Mouse (Mus musculus) midbrain, embryonic 13.5 days (tissue): ENCODE measurements around the gene Ctsd. TPM values are rescaled to one million over a fixed set of nuclear protein-coding genes. Genes with fewer than 3 reads are reported as not detected.

Source experiments
- ATAC-seq: fragments of 200-750 bp; cut with Nextera tagmentation; 2 replicates; pipeline ENCODE4 v1.8.0; 2017; ENCODE audit warnings: mild to moderate bottlenecking, moderate TSS enrichment, moderate library complexity
- H3K27ac ChIP-seq: fragments of 300-500 bp; sonication (generic); 2 replicates; pipeline ENCODE4 v1.5.1; 2015; ENCODE audit warnings: inconsistent platforms, mild to moderate bottlenecking, moderate library complexity
- H3K27me3 ChIP-seq: fragments of 300-500 bp; sonication (generic); 2 replicates; pipeline ENCODE4 v1.6.1; 2015; ENCODE audit warnings: mild to moderate bottlenecking, inconsistent platforms
- H3K36me3 ChIP-seq: fragments of 300-500 bp; sonication (generic); 2 replicates; pipeline ENCODE4 v1.6.1; 2015; ENCODE audit warnings: mild to moderate bottlenecking, inconsistent platforms
- H3K4me1 ChIP-seq: fragments of 300-500 bp; sonication (generic); replicated peaks from 2 replicates; pipeline ENCODE4 v1.6.1; 2015; ENCODE audit warnings: inconsistent platforms
- H3K4me2 ChIP-seq: fragments of 300-500 bp; sonication (generic); replicated peaks from 2 replicates; pipeline ENCODE4 v1.6.1; 2015; ENCODE audit warnings: moderate library complexity, mild to moderate bottlenecking, inconsistent platforms
- H3K4me3 ChIP-seq: fragments of 300-500 bp; sonication (generic); replicated peaks from 2 replicates; pipeline ENCODE4 v1.5.1; 2015; ENCODE audit warnings: mild to moderate bottlenecking, inconsistent platforms
- H3K9ac ChIP-seq: fragments of 300-500 bp; sonication (generic); replicated peaks from 2 replicates; pipeline ENCODE4 v1.6.1; 2015; ENCODE audit warnings: mild to moderate bottlenecking, inconsistent platforms
- H3K9me3 ChIP-seq: fragments of 300-500 bp; sonication (generic); 2 replicates; pipeline ENCODE4 v1.6.1; 2016; ENCODE audit warnings: mild to moderate bottlenecking, inconsistent platforms
- WGBS: fragments of 180-500 bp; shearing (Covaris S2); methylation state at CpG from one replicate; pipeline ENCODE4 v1.1.7; 2015; 5-methylcytosine and 5-hydroxymethylcytosine counted together
- polyA plus RNA-seq: library from polyadenylated mRNA; unstranded; fragments of >200 nt; fragmentation: Nextera tagmentation; extraction: Ambion mirVana; gene quantifications from 2 replicates; pipeline ENCODE4 v1.2.1, GENCODE M21; 2015

Gene Ctsd
- polyA plus RNA-seq, 1 experiment from 2014 or later = 206 TPM

- H3K27me3 ChIP-seq = 0 out of 2 replicates have a peak, but pooled peaks cover 4% of the 10 kb centered on the region
- peaks cover 12% of the 10 kb centered on the region for H3K4me1 ChIP-seq
- no peak for ATAC-seq
- no peaks in the 10 kb centered on the region for H3K36me3 ChIP-seq
- H3K4me3 ChIP-seq = no peak overlapping the region
- H3K27ac ChIP-seq = no peak overlapping the region
- WGBS = 91% methylated on average over 1 of the region's 1 CpGs
- H3K9ac ChIP-seq = no peak overlapping the region
- H3K9me3 ChIP-seq = no peaks in the 10 kb centered on the region
- no peak overlapping the region for H3K4me2 ChIP-seq
Observed at GRCm38 (mm10) chr7:142396611-142397010, 8.8 kb upstream of the Ctsd start.

- H3K9me3 ChIP-seq = no peaks in the 10 kb centered on the region
- 94% methylated on average over 4 of the region's 4 CpGs for WGBS
- H3K9ac ChIP-seq = no peak overlapping the region
- no peak overlapping the region for H3K27ac ChIP-seq
- no peak overlapping the region for H3K4me3 ChIP-seq
- no peak overlapping the region for H3K4me2 ChIP-seq
- 0 out of 2 replicates have a peak, but pooled peaks cover 4% of the 10 kb centered on the region for H3K27me3 ChIP-seq
- no peak for ATAC-seq
- H3K36me3 ChIP-seq = no peaks in the 10 kb centered on the region
- H3K4me1 ChIP-seq = peaks cover 4% of the 10 kb centered on the region
Observed at GRCm38 (mm10) chr7:142395472-142395871, 7.6 kb upstream of the Ctsd start.

- no peak overlapping the region for H3K4me3 ChIP-seq
- H3K36me3 ChIP-seq = no peaks in the 10 kb centered on the region
- no peak overlapping the region for H3K27ac ChIP-seq
- H3K4me2 ChIP-seq = no peak overlapping the region
- H3K4me1 ChIP-seq = no peaks in the 10 kb centered on the region
- 70% methylated on average over 6 of the region's 6 CpGs for WGBS
- 0 out of 2 replicates have a peak, but pooled peaks cover 4% of the 10 kb centered on the region for H3K27me3 ChIP-seq
- no peaks in the 10 kb centered on the region for H3K9me3 ChIP-seq
- ATAC-seq = no peak
- H3K9ac ChIP-seq = no peak overlapping the region
Observed at GRCm38 (mm10) chr7:142394261-142395190, 6.7 kb upstream of the Ctsd start.

GRCm38 (mm10) chr7:142393191-142393590 lies 5.4 kb upstream of the Ctsd start:
- Histone ChIP-seq H3K9ac (no peak overlapping the region), H3K4me1 (no peaks in the 10 kb centered on the region), H3K9me3 (no peaks in the 10 kb centered on the region), H3K36me3 (no peaks in the 10 kb centered on the region), H3K27me3 (0 out of 2 replicates have a peak, but pooled peaks cover 4% of the 10 kb centered on the region), H3K4me3 (no peak overlapping the region), H3K4me2 (no peak overlapping the region), H3K27ac (no peak overlapping the region)
- ATAC-seq = no peak
- WGBS = 19% methylated on average over 4 of the region's 4 CpGs

- Histone ChIP-seq H3K9me3 (no peaks in the 10 kb centered on the region), H3K4me3 (no peak overlapping the region), H3K27me3 (no peaks in the 10 kb centered on the region), H3K4me2 (no peak overlapping the region), H3K9ac (no peak overlapping the region), H3K4me1 (peaks cover 7% of the 10 kb centered on the region), H3K27ac (no peak overlapping the region), H3K36me3 (no peaks in the 10 kb centered on the region)
- ATAC-seq = no peak
- 67% methylated on average over 4 of the region's 4 CpGs for WGBS
Observed at GRCm38 (mm10) chr7:142391609-142392008, 3.8 kb upstream of the Ctsd start.

GRCm38 (mm10) chr7:142391108-142391507 lies 3.3 kb upstream of the Ctsd start:
- 81% methylated on average over 3 of the region's 3 CpGs for WGBS
- H3K9me3 ChIP-seq = no peaks in the 10 kb centered on the region
- no peak overlapping the region for H3K4me2 ChIP-seq
- H3K4me1 ChIP-seq = peaks cover 12% of the 10 kb centered on the region
- H3K36me3 ChIP-seq = no peaks in the 10 kb centered on the region
- no peak overlapping the region for H3K27ac ChIP-seq
- no peak overlapping the region for H3K9ac ChIP-seq
- ATAC-seq = no peak
- no peaks in the 10 kb centered on the region for H3K27me3 ChIP-seq
- H3K4me3 ChIP-seq = no peak overlapping the region

- Histone ChIP-seq H3K9ac (no peak overlapping the region), H3K4me2 (no peak overlapping the region), H3K4me3 (no peak overlapping the region), H3K36me3 (peaks cover 4% of the 10 kb centered on the region), H3K27ac (no peak overlapping the region), H3K27me3 (no peaks in the 10 kb centered on the region), H3K4me1 (peaks cover 22% of the 10 kb centered on the region), H3K9me3 (no peaks in the 10 kb centered on the region)
- no peak for ATAC-seq
- WGBS = 97% methylated on average over 3 of the region's 3 CpGs
Observed at GRCm38 (mm10) chr7:142389961-142390650, 2.3 kb upstream of the Ctsd start.

- no peak overlapping the region; the same call in 1 of the 2 replicates for H3K27ac ChIP-seq
- no peak overlapping the region for H3K4me3 ChIP-seq
- peaks cover 22% of the 10 kb centered on the region for H3K4me1 ChIP-seq
- WGBS = 92% methylated on average over 2 of the region's 2 CpGs
- H3K9me3 ChIP-seq = no peaks in the 10 kb centered on the region
- H3K36me3 ChIP-seq = peaks cover 18% of the 10 kb centered on the region
- H3K27me3 ChIP-seq = no peaks in the 10 kb centered on the region
- ATAC-seq = no peak
- no peak overlapping the region for H3K9ac ChIP-seq
- no peak overlapping the region for H3K4me2 ChIP-seq
Observed at GRCm38 (mm10) chr7:142388740-142389139, 902 bp upstream of the Ctsd start.

- Histone ChIP-seq H3K9ac (peak overlapping the region; percentile 92; the same call in 1 of the 2 replicates), H3K27me3 (no peaks in the 10 kb centered on the region), H3K4me3 (peak overlapping the region; percentile 85), H3K9me3 (no peaks in the 10 kb centered on the region), H3K4me1 (peaks cover 22% of the 10 kb centered on the region), H3K4me2 (peak overlapping the region; percentile 91), H3K36me3 (peaks cover 23% of the 10 kb centered on the region), H3K27ac (peak overlapping the region; percentile 67)
- 97% methylated on average over 1 of the region's 1 CpGs for WGBS
- peak; percentile 43 for ATAC-seq
Observed at GRCm38 (mm10) chr7:142388198-142388597, 360 bp upstream of the Ctsd start.

- Histone ChIP-seq H3K36me3 (peaks cover 38% of the 10 kb centered on the region), H3K9me3 (no peaks in the 10 kb centered on the region), H3K9ac (peak overlapping the region; percentile 92), H3K4me1 (peaks cover 22% of the 10 kb centered on the region), H3K4me3 (peak overlapping the region; percentile 85), H3K4me2 (peak overlapping the region; percentile 91), H3K27me3 (no peaks in the 10 kb centered on the region), H3K27ac (no peak overlapping the region)
- ATAC-seq = no peak; the same call in 1 of the 2 replicates
- WGBS = 67% methylated on average over 6 of the region's 6 CpGs
Observed at GRCm38 (mm10) chr7:142386621-142387201, 1.1 kb downstream of the Ctsd start.

GRCm38 (mm10) chr7:142385742-142386403 lies 2.0 kb downstream of the Ctsd start:
- Histone ChIP-seq H3K4me1 (peaks cover 22% of the 10 kb centered on the region), H3K36me3 (peaks cover 47% of the 10 kb centered on the region), H3K4me2 (peak overlapping the region; percentile 91), H3K27ac (no peak overlapping the region), H3K9me3 (no peaks in the 10 kb centered on the region), H3K9ac (peak overlapping the region; percentile 92; the same call in 1 of the 2 replicates), H3K27me3 (no peaks in the 10 kb centered on the region), H3K4me3 (peak overlapping the region; percentile 85)
- 92% methylated on average over 3 of the region's 3 CpGs for WGBS
- ATAC-seq = no peak
